Mouse (Mus musculus): ENCODE results near the gene B430306N03Rik. TPM values are rescaled to one million over a fixed set of nuclear protein-coding genes. Genes with fewer than 3 reads are reported as not detected.
A peak's percentile ranks its signal among the peaks of the same experiment; 100 is the strongest.
"Not testable (repeated sequence)": the region's sequence is repeated elsewhere in the genome, so short reads cannot be mapped to it uniquely, and the experiment has no call there.

The B430306N03Rik gene
- 0.53 and 0.81 TPM in 2 replicates for polyA plus RNA-seq (2012; rRNA removed)

DNA sequence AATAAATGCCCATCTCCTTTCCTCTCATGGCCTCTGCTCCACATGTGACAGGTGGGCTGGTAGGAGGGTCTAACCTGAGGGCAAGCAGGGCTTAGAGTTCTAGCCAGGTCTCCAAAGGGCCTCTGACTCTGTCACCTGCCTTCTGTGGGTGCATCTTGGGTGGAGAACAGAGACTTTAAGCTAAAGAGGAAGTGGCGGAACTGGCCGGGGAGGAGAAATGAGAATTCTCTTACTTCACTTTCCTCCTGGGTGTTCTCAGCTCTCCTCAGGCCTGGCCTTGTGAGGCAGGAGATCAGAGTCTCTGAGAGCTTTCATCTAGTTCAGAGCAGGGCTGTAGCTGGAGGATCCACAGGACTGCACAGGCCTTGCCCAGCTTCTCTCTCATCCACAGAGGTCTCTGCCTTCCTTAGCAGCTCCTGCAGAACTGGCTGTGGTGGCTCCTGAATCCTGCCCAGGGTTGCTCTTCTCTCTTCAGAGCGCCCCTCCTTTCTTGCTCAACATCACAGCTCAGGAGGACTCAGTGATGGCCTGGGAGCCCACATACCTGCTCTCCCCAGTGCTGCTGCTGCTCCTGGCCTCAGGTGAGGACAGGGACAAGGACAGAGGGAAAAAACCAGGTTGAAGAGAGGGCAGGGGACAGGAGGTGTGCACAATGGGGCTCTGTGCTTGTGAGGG lies at the start of gene B430306N03Rik:
Gene B430306N03Rik, plus strand, starts transcription at position 237 of the 675 bp plus-strand sequence.
- not testable (repeated sequence) for DNase-seq (ENCODE audit: low read depth, low spot score)
- WGBS = 55% methylated on average over 3 of the region's 3 CpGs

- 18% methylated on average over 2 of the region's 2 CpGs for WGBS
- no peak for DNase-seq (ENCODE audit: low read depth, low spot score)
Observed at GRCm38 (mm10) chr17:48266610-48267304, 49.2 kb upstream of the B430306N03Rik start.

DNA sequence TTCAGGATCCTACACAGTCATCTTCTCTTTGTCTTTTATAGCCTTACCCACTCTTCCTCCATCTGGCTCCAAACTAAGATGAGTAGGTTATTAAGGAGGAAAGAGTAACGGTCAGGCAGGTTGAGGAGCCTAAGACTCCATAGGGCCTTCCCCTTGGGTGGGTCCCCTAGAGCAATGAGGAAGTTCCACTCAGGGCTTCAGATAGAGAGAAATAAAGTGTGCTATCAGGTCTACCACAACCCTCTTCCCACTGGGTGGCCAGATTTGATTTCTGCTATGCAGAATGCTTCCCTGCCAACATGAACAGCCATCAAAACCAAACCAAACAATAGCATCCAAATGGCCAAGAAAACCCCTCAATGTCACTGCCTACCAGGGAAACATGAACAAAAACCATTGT lies 48.4 kb upstream of the B430306N03Rik start:
- WGBS = 43% methylated on average over 1 of the region's 1 CpGs

GRCm38 (mm10) chr17:48268276-48268675 lies 47.7 kb upstream of the B430306N03Rik start:
- no peak for DNase-seq (ENCODE audit: low read depth, low spot score)

More for the DNA sequence above, 48.4 kb upstream of the B430306N03Rik start:
- no peak for DNase-seq (ENCODE audit: low read depth, low spot score)

DNA sequence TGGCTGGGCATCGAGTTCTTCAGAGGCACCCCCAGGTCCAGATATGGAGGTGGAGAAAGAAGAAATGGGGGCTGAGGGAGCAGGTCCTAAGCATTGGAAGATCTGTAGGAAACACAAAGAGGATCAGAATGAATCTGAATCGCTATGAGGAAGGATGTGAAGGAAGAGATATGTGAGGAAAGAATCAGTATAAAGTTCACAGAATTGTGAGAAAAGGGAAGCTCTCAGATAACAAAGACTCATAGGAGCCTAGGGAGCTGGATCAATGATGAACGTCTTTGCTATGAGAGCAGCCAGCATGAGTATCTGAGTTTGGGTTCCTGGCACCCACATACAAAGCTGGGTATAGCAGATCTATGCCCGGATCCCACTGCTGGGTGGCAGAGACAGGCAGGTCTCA lies 46.1 kb upstream of the B430306N03Rik start:
- DNase-seq (ENCODE audit: low read depth, low spot score) = no peak
- WGBS = 79% methylated on average over 4 of the region's 4 CpGs

- 73% methylated on average over 5 of the region's 5 CpGs for WGBS
- DNase-seq (ENCODE audit: low read depth, low spot score) = no peak
Observed at GRCm38 (mm10) chr17:48272158-48272557, 43.8 kb upstream of the B430306N03Rik start.

- DNase-seq (ENCODE audit: low read depth, low spot score) = no peak
Observed at GRCm38 (mm10) chr17:48272598-48272997, 43.3 kb upstream of the B430306N03Rik start.

DNA sequence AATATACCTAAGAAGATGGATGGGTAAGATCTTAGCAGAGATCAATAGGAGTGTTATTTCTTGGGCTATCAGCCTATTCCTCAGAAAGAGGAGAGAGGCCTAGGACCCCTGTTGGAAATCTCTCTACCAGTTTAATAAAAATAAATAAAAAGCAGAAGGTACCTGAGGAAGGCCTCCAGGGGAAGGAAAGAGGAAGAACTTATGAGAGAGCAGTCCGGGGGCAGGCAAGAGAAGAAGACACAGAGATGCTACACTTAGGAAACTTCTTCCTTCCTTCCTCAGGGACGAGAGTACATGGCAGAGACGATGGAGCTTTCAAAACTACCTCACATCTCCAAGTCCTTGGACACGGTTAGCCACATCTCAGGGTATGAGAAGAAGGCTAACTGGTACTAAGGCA lies 41.8 kb upstream of the B430306N03Rik start:
- WGBS = 74% methylated on average over 4 of the region's 4 CpGs

More at GRCm38 (mm10) chr17:48272598-48272997, 43.3 kb upstream of the B430306N03Rik start:
- 48% methylated on average over 4 of the region's 4 CpGs for WGBS

DNA sequence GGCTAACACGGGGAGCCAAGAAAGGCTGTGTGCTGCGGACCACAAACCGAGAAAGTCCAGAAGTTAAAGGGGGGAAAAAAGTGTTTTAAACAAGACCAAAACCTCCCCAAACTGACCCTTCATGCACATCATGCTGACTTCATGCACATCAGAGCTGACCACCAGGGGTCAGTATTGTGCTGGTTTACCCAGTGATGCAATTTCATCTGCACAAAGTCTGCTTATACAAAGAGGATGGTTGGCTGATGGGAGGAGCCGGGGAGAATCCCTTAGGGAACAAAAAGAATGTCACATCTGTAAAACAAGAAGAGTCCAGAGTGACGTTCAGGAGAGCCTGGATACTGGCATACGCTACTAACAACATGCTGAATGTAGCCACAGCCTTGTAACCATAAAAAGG lies 41.1 kb upstream of the B430306N03Rik start:
- peak; percentile 33 for DNase-seq (ENCODE audit: low read depth, low spot score)
- WGBS = 34% methylated on average over 6 of the region's 6 CpGs

More for the DNA sequence above, 41.8 kb upstream of the B430306N03Rik start:
- no peak for DNase-seq (ENCODE audit: low read depth, low spot score)

GRCm38 (mm10) chr17:48275736-48276135 lies 40.2 kb upstream of the B430306N03Rik start:
- 51% methylated on average over 7 of the region's 7 CpGs for WGBS
- no peak for DNase-seq (ENCODE audit: low read depth, low spot score)

DNA sequence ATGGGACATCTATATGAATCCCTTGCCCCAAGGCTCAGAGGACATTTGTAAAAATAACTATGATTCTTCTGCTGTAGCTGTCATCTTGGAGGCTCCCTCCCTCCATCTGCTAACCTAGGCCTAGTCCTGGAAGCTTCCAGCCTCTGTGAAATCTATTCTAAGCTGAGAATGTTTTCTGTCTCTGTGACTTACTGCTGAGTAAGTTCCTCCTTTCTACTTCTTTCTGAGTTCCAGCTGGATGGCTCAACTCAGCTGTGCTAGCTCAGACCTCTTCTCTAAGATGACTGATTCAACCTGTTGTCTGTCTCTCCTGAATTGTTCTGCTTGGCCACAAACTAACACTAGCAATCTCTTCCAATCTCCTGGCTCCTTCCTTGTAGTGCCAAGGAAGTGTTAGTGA lies 37.6 kb upstream of the B430306N03Rik start:
- no peak for DNase-seq (ENCODE audit: low read depth, low spot score)

DNA sequence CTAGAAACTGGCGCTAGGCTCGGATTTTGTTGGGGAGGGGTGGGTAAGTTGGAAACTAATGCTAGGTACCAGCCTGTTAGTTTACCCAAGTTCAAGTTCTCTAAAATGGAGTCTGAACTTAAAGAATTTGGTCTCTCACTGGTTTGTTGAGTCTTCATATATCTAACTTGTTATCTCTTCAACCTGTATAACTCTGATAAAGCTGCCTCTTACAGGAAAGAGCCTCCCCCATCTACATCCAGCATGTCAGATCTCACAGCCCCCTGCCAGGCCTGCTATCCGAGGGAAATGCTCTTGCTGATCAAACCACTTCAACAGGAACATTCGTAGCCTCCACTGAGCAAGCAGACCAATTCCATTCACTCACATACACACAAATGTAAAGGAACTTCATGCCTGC lies 36.9 kb upstream of the B430306N03Rik start:
- WGBS = 82% methylated on average over 4 of the region's 4 CpGs

DNA sequence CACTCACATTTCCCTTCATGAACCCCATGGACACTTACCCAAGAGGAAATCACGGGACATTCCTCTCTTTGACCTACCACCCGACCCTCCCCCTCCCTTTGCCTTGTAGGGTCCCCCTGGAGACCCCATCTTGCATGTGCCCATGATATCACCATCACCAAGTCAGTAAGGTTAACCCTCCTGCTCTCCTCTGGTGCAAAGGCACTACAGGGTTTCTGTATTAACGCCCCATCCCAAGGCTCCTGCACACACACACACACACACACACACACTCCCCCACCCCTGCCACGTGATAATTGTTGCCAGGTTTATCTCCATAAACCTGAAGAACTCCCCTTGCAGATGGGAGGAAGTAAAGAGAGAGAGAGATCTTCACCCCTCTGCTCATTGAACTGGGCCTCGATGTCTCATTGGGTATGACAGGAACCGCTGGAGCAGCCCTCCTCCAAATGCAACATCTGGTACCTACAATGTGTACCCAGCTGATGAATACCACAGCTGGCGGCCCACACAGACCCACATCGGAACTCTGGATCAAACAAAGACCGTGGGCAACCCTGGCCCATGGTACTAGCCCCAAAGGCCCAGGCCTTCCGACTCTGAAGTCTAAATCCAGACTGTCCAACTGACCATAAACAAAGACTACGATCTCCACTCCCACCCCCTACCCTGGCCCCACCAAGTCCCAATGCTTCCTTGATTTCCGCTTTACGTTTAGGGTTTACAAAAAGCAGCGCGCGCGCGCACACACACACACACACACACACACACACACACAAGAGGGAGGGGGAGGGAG lies 34.8 kb upstream of the B430306N03Rik start:
- 32% methylated on average over 18 of the region's 18 CpGs for WGBS
- no peak for DNase-seq (ENCODE audit: low read depth, low spot score)

More for the DNA sequence above, 36.9 kb upstream of the B430306N03Rik start:
- DNase-seq (ENCODE audit: low read depth, low spot score) = no peak

- no peak for DNase-seq (ENCODE audit: low read depth, low spot score)
- 10% methylated on average over 3 of the region's 3 CpGs for WGBS
Observed at GRCm38 (mm10) chr17:48281739-48282085, 34.2 kb upstream of the B430306N03Rik start.

DNA sequence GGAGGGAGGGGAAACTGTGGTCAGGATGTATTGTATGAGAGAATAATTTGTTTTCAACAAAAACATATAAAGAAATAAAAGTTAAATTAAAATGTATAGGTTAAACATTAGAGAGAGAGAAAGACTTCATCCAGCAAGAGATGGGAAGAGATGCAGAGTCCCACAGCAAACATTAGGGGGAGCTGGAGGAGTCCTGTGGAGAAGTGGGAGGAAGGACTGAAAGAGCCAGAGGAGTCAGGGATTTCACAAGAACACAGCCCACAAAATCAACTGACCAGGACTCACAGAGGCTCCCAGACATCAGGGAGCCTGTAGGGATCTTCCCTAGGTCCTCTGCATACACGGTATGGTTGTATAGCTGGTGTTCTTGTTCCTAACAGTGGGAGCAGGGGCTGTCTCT lies 29.2 kb upstream of the B430306N03Rik start:
- DNase-seq (ENCODE audit: low read depth, low spot score) = no peak

GRCm38 (mm10) chr17:48287276-48287675 lies 28.7 kb upstream of the B430306N03Rik start:
- 63% methylated on average over 2 of the region's 2 CpGs for WGBS
- DNase-seq (ENCODE audit: low read depth, low spot score) = no peak

More for the DNA sequence above, 29.2 kb upstream of the B430306N03Rik start:
- 62% methylated on average over 1 of the region's 1 CpGs for WGBS

GRCm38 (mm10) chr17:48293500-48294194 lies 22.3 kb upstream of the B430306N03Rik start:
- DNase-seq (ENCODE audit: low read depth, low spot score) = no peak

DNA sequence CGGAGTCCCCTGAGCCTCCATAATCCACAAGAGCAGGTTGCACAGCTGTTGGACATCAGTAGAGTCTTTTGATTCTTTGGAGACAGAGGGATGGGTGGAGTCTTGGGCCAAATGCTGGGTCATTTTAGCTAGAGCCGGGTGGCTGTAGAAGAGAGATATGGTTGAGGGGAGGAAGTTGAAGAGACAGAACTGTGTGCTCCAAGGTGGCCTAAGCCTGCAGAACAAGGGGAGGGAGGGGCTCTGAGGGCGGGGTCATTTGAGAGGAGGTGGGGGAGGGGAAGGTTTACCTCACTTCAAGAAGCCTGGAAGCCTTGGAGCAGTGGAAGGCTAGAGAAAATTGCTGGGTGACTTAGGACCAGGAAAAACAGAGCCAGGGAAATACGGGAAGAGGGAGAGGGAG lies 16.7 kb upstream of the B430306N03Rik start, which contains the start of gene Treml2:
Gene Treml2, plus strand, starts transcription at position 296 of the 400 bp plus-strand sequence.
- 19% methylated on average over 3 of the region's 4 CpGs for WGBS
- no peak for DNase-seq (ENCODE audit: low read depth, low spot score)

More at GRCm38 (mm10) chr17:48293500-48294194, 22.3 kb upstream of the B430306N03Rik start:
- WGBS = 69% methylated on average over 5 of the region's 5 CpGs

- no peak for DNase-seq (ENCODE audit: low read depth, low spot score)
- 46% methylated on average over 6 of the region's 7 CpGs for WGBS
Observed at GRCm38 (mm10) chr17:48299756-48300155, 16.2 kb upstream of the B430306N03Rik start.

DNA sequence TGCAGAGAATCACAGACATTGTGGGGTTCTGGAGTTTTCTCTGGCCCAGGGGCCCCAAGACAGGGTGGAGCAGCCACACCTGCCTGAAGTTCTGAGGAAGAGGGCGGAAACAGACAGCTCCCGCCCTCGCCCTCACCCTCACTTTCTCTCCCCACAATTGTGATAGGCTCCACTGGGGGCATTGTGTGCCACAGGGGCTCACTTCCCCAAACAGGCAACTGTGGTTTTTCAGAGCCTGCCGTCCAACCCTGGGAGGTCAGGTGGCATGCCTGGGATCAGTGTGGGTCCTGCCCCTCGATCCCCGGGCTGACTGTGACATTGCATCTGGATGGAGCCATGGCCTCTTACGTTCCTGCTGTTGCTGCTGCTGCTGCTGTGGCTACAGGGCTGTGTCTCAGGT lies 15.7 kb upstream of the B430306N03Rik start:
- no peak for DNase-seq (ENCODE audit: low read depth, low spot score)
- WGBS = 29% methylated on average over 7 of the region's 7 CpGs

All from large intestine, adult 2 months (tissue).